10 mouse cellular contexts compared by ENCODE assay signal in genomic region chr5:150597088-150597487, GRCm38 (mm10). TPM values are rescaled to one million over a fixed set of nuclear protein-coding genes. Genes with fewer than 3 reads are reported as not detected.
DNase-seq lines count a peak whose midpoint lies in the region; ATAC-seq and TF ChIP-seq lines count a peak whose summit lies in the region.
"Had no signal": no experiment of that assay in that cellular context is flagged by ENCODE, and none has a peak within 500 bp of the region (broad histone marks: within the 10 kb centered on the region; RNA-seq: fewer than 3 reads in every experiment).

TSS of gene N4bp2l1 (minus strand) at chr5:150597188.

- H3K9ac ChIP-seq in liver, postnatal 0 days (replicated peaks), result no peak within 1 kb of the TSS; the same call in 1 of the 2 replicates

- H3K36me3 ChIP-seq in liver, postnatal 0 days (replicated peaks; ENCODE audit: insufficient read depth, low read length), result no peaks in the 10 kb centered on the region

- H3K4me2 ChIP-seq in liver, postnatal 0 days (ENCODE audit: low read depth, low read length), result 0 out of 2 replicates have a peak within 1 kb of the TSS, but pooled peaks have one; percentile 70

- intact Hi-C loops in gastrocnemius, postnatal 36 days (cut with DNase I), result no loop called here

- ATAC-seq in erythroid progenitor cell, adult 5-6 weeks (replicated peaks; ENCODE audit: low FRiP score, poor library complexity, severe bottlenecking), result no peak
- no peak for ATAC-seq in liver, postnatal 0 days

- WGBS in liver, postnatal 0 days (ENCODE audit: insufficient replicate concordance), result 88% methylated on average over 7 of the region's 7 CpGs

- H3K9me3 ChIP-seq in liver, postnatal 0 days (ENCODE audit: low read length), result no peaks in the 10 kb centered on the region

- no peak for DNase-seq in left cerebral cortex, adult 18-20 months (ENCODE audit: low spot score in 2 of 2)
- DNase-seq in left cerebral cortex, adult 11 months (ENCODE audit: low spot score), result no peak
- DNase-seq in adrenal gland, adult 8-10 months, result no peak
- DNase-seq in liver, postnatal 0 days, result no peak
- DNase-seq in gastrocnemius, postnatal 36 days, result no peak
- DNase-seq in cerebellum, adult 18-20 months, result no peak
- DNase-seq in lung, adult 18-20 months, result no peak
- DNase-seq: cerebellum, adult 8-10 months; right cerebral cortex, postnatal 14 days had no signal

- no peak within 1 kb of the TSS for H3K4me3 ChIP-seq in liver, postnatal 0 days (ENCODE audit: low read depth, low read length)

- peak within 1 kb of the TSS; percentile 88 for H3K27ac ChIP-seq in liver, postnatal 0 days (ENCODE audit: low read depth)

- TF ChIP-seq CTCF in liver, postnatal 0 days (IDR thresholded peaks at IDR 0.05; ENCODE audit: low read depth), result no peak

- H3K4me1 ChIP-seq in liver, postnatal 0 days (ENCODE audit: insufficient read depth), result peaks cover 44% of the 10 kb centered on the region

- no peaks in the 10 kb centered on the region for H3K27me3 ChIP-seq in liver, postnatal 0 days (ENCODE audit: insufficient read depth, low read length)

- no peak for TF ChIP-seq EP300 in liver, postnatal 0 days (IDR thresholded peaks at IDR 0.05; ENCODE audit: low read depth)

RNA-seq across cellular contexts. Expression of gene N4bp2l1, which starts in this region (rescaled TPM):
- 10 to 100 TPM; 53.9 to 58.4 TPM for total RNA-seq in left cerebral cortex, adult 18-20 months (2021)
- total RNA-seq in adrenal gland, adult 8-10 months (2022), result 10 to 100 TPM; 27.3 to 31.7 (median 29.4) TPM
- 10.5 and 15.9 TPM in 2 replicates for total RNA-seq in erythroid progenitor cell, adult 5-6 weeks (2015; ENCODE audit: low replicate concordance)
- 11.7 and 17.5 TPM in 2 replicates for total RNA-seq in erythroid progenitor cell, adult 5-6 weeks (2017; ENCODE audit: low replicate concordance)
- 34.0 and 39.8 TPM in 2 replicates for polyA plus RNA-seq in liver, postnatal 0 days (2015; fragmentation: Nextera tagmentation; extraction: Ambion mirVana)
- 1 to 10 TPM; 3.1 to 3.2 TPM for total RNA-seq in gastrocnemius, postnatal 36 days (2021)
